Mouse (Mus musculus) stomach, postnatal 0 days (tissue): ENCODE data around the gene Klhl5. TPM values are rescaled to one million over a fixed set of nuclear protein-coding genes. Genes with fewer than 3 reads are reported as not detected.

Experiments used
- ATAC-seq: fragments of 200-750 bp; cut with Nextera tagmentation; 2 replicates; pipeline ENCODE4 v1.8.0; 2017; ENCODE audit not compliant: low FRiP score, low TSS enrichment
- DNase-seq: peaks from one replicate; pipeline ENCODE4 v3.0.0-alpha.2; 2016; ENCODE audit warnings: low spot score
- H3K27ac ChIP-seq: fragments of 300-500 bp; sonication (generic); replicated peaks from 2 replicates; pipeline ENCODE4 v1.5.1; 2014; ENCODE audit warnings: mild to moderate bottlenecking, control low read depth
- H3K27me3 ChIP-seq: fragments of 300-500 bp; sonication (generic); 2 replicates; pipeline ENCODE4 v1.6.1; 2014; ENCODE audit warnings: low read length; ENCODE audit not compliant: control insufficient read depth, insufficient read depth
- H3K36me3 ChIP-seq: fragments of 300-500 bp; sonication (generic); 2 replicates; pipeline ENCODE4 v1.6.1; 2014; ENCODE audit warnings: low read length, mixed read lengths; ENCODE audit not compliant: control insufficient read depth, insufficient read depth
- H3K4me1 ChIP-seq: fragments of 300-500 bp; sonication (generic); replicated peaks from 2 replicates; pipeline ENCODE4 v1.6.1; 2014; ENCODE audit warnings: antibody characterized with exemption; ENCODE audit not compliant: control insufficient read depth, insufficient read depth
- H3K4me2 ChIP-seq: fragments of 300-500 bp; sonication (generic); replicated peaks from 2 replicates; pipeline ENCODE4 v1.6.1; 2014; ENCODE audit warnings: low read depth, mild to moderate bottlenecking, control low read depth, moderate library complexity
- H3K4me3 ChIP-seq: fragments of 300-500 bp; sonication (generic); 2 replicates; pipeline ENCODE4 v1.5.1; 2014; ENCODE audit warnings: low read depth, low read length, control low read depth
- H3K9ac ChIP-seq: fragments of 300-500 bp; sonication (generic); 2 replicates; pipeline ENCODE4 v1.6.1; 2014; ENCODE audit warnings: mild to moderate bottlenecking, low read length, control low read depth, mixed read lengths
- H3K9me3 ChIP-seq: fragments of 300-500 bp; sonication (generic); 2 replicates; pipeline ENCODE4 v1.6.1; 2016; ENCODE audit warnings: low read length; ENCODE audit not compliant: control insufficient read depth
- CTCF ChIP-seq: IDR thresholded peaks from 2 replicates; pipeline ENCODE4 v1.5.1; 2016; ENCODE audit warnings: antibody characterized with exemption, low read depth, mild to moderate bottlenecking, moderate library complexity
- EP300 ChIP-seq: optimal IDR thresholded peaks from 2 replicates; pipeline ENCODE3; 2016; ENCODE audit warnings: antibody characterized with exemption
- WGBS: fragments of 180-500 bp; shearing (Covaris S2); extraction: QIAGEN DNeasy Blood & Tissue Kit; methylation state at CpG from one replicate; pipeline ENCODE4 v1.1.7; 2014; 5-methylcytosine and 5-hydroxymethylcytosine counted together
- polyA plus RNA-seq: library from polyadenylated mRNA; unstranded; fragments of >200 nt; fragmentation: Nextera tagmentation; extraction: Ambion mirVana; gene quantifications from 2 replicates; pipeline ENCODE4 v1.2.1, GENCODE M21; 2015

Klhl5 gene
- 13.8 and 14.9 TPM in 2 replicates for polyA plus RNA-seq

DNA sequence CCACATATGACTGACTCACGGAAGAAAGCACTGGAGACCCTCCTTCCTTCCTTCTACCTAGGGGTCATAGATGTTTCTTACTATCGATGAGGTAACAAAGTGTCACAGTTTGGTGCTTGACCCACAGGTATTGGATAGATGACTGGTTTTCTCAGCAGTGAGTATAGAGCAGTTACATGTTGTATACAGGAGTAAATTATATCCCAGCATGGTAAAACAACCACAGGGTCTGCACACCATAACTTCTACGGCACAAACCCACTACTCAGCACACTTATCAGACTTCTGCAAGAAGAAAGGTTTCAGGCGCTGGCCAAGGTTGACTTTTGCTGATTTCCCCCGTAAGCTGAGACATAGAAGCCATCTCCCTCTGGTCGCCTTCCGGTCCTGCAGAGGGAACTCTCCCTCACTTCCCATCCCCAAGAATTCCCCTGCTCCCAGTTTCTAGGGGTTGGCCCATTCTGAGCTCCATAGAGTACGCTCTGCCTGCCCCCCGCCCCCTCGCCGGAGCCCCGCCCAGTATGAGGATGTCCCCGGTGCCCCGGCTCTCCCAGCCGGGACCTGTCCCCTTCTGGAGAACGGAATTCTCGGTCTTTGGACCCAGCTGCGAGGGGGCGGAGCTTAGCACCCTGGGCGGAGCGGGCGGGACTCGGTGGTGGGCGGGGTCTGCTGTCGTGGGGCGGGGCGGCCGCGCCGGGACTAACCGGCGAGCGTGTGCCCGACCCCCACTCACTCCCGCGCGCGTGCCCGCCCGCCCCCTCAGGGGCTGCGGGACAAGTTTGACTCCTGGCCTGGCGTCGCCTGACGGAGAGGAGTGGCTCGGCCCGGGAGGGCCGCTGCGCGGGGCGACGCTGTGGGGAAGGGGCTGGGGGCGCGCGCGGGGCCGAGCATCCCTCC, at the start of gene Klhl5:
Gene Klhl5 (plus strand): TSS at position 664 of the 897 bp plus-strand sequence.
- Histone ChIP-seq H3K4me2 (peak within 1 kb of the TSS; percentile 84), H3K4me3 (peak within 1 kb of the TSS; percentile 92), H3K27ac (peak within 1 kb of the TSS; percentile 92), H3K9ac (peak within 1 kb of the TSS; percentile 95), H3K9me3 (no peaks in the 10 kb centered on the region), H3K27me3 (no peaks in the 10 kb centered on the region), H3K4me1 (no peaks in the 10 kb centered on the region), H3K36me3 (no peaks in the 10 kb centered on the region)
- ATAC-seq (peak; percentile 94), DNase-seq (peak; percentile 94)
- WGBS: 4% methylated on average over 46 of the region's 56 CpGs
- TF ChIP-seq EP300 (no peak), CTCF (peak; percentile 8; the same call in 1 of the 2 replicates)

DNA sequence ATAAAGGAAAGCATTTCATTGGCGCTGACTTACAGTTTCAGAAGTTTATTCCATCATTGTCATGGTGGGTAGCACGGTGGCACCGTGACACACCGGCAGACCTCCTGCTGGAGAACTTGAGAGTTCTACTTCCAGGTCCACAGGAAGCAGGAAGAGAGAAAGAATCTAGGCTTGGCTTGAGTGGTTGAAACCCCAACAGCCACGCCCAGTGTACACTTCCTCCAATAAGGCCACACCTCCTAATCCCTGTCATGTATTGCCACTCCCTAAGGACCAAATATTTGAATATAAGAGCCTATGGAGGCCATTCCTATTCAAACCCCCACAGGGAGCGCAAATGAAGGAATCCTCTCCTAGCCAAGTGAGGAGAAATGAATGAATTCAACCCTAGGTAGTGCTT, 49.7 kb upstream of the Klhl5 start:
- H3K36me3 ChIP-seq: no peaks in the 10 kb centered on the region
- TF ChIP-seq CTCF (no peak), EP300 (no peak)
- no peak overlapping the region for H3K9ac ChIP-seq
- no peaks in the 10 kb centered on the region for H3K9me3 ChIP-seq
- no peak overlapping the region for H3K4me3 ChIP-seq
- H3K27ac ChIP-seq: no peak overlapping the region
- H3K4me2 ChIP-seq: no peak overlapping the region
- WGBS: 94% methylated on average over 6 of the region's 6 CpGs
- no peak for DNase-seq
- no peak for ATAC-seq
- H3K27me3 ChIP-seq: no peaks in the 10 kb centered on the region
- no peaks in the 10 kb centered on the region for H3K4me1 ChIP-seq

DNA sequence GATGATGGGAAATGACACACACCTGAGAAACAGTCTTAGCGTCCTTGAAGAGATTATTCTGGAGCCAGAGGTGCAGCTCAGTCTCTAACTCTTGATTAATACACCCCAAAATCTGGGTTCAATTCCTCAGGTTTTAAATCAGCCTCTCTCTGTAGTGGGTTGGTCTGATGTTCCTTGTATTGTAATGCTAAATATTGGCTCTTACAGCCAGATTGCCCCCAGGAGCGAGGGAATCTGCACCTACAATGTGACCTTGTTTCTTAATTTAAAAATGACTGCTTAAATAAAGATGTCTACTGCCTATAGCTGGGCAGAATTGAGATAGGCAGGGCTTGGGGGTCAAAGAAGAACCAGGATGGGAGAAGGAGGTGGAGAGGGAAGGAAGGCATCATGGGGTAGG, 47.5 kb upstream of the Klhl5 start:
- no peak overlapping the region for H3K4me3 ChIP-seq
- no peaks in the 10 kb centered on the region for H3K4me1 ChIP-seq
- 81% methylated on average over 2 of the region's 2 CpGs for WGBS
- H3K27me3 ChIP-seq: no peaks in the 10 kb centered on the region
- DNase-seq (no peak), ATAC-seq (no peak)
- TF ChIP-seq EP300: no peak
- TF ChIP-seq CTCF: no peak
- H3K27ac ChIP-seq: no peak overlapping the region
- no peaks in the 10 kb centered on the region for H3K9me3 ChIP-seq
- H3K9ac ChIP-seq: no peak overlapping the region
- no peak overlapping the region for H3K4me2 ChIP-seq
- H3K36me3 ChIP-seq: no peaks in the 10 kb centered on the region

DNA sequence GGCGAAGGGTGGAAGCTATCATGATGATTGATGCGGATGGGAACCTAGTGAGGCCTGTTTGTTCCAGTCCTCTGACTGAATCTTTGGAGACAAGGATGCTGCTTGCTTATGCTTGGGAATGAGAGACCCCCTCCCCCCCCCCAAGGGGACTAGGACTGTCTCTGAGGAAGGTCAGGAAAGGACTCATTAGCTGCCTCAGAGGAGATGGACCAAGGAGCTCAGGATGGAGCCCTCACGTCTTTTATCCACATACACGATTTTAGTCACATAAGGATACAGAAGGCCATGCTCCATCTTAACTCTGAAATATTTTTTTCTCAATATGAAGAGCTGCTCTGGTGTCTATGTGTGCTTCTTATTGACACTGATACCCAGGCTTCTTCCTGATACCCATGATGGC, 45.1 kb upstream of the Klhl5 start:
- TF ChIP-seq EP300 (no peak), CTCF (no peak)
- no peak overlapping the region for H3K9ac ChIP-seq
- H3K4me3 ChIP-seq: no peak overlapping the region
- ATAC-seq: no peak
- no peaks in the 10 kb centered on the region for H3K9me3 ChIP-seq
- no peaks in the 10 kb centered on the region for H3K27me3 ChIP-seq
- H3K36me3 ChIP-seq: no peaks in the 10 kb centered on the region
- no peak for DNase-seq
- H3K27ac ChIP-seq: no peak overlapping the region
- no peaks in the 10 kb centered on the region for H3K4me1 ChIP-seq
- H3K4me2 ChIP-seq: no peak overlapping the region
- 92% methylated on average over 4 of the region's 4 CpGs for WGBS

DNA sequence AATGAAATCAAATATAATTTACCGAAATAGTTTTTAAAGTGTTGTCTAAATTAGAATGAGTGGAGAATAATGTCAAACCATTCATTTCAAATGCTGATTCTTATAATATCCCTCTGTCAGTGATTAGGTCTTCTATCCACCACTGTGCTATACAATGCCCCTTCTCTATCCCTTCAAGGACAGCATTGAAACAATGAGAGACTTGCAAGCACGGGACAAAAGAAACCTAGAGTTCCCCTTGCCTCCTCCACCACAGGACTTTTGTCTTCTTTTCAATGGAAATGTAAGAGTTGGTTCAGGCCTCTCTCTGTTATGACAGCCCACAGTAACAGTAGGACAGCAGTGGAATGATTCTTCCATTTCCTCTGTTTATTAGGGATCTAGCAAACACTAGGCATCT, 44.1 kb upstream of the Klhl5 start:
- Histone ChIP-seq H3K4me1 (no peaks in the 10 kb centered on the region), H3K9me3 (no peaks in the 10 kb centered on the region), H3K4me2 (no peak overlapping the region), H3K27ac (no peak overlapping the region), H3K9ac (no peak overlapping the region), H3K27me3 (no peaks in the 10 kb centered on the region), H3K36me3 (no peaks in the 10 kb centered on the region), H3K4me3 (no peak overlapping the region)
- TF ChIP-seq CTCF (no peak), EP300 (no peak)
- no peak for DNase-seq
- WGBS: 84% methylated on average over 2 of the region's 2 CpGs
- ATAC-seq: no peak

DNA sequence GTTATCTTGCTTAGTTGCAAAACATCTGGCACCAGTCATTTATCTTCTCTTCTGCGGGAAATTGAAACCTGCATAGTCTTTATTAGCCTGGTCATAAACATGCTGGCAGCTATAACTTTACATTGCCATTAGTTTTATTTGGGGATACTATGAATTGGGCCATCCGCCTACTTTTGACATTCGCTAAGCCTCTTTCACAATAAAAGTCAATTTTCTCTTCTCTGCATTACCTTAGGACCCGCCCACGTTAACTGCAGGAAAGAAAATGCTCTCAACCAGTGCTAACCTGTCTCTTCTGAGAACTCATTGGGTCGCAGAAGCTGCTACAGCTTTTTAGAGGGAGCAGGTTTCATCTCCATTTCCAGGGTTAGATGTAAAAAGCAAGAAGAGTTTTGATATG, 39.2 kb upstream of the Klhl5 start:
- TF ChIP-seq EP300: no peak
- no peak for TF ChIP-seq CTCF
- 65% methylated on average over 6 of the region's 6 CpGs for WGBS
- Histone ChIP-seq H3K9ac (no peak overlapping the region), H3K9me3 (no peaks in the 10 kb centered on the region), H3K4me2 (no peak overlapping the region), H3K27ac (no peak overlapping the region), H3K36me3 (no peaks in the 10 kb centered on the region), H3K27me3 (no peaks in the 10 kb centered on the region), H3K4me1 (no peaks in the 10 kb centered on the region), H3K4me3 (no peak overlapping the region)
- DNase-seq (no peak), ATAC-seq (no peak)
